18 mouse cellular contexts compared by ENCODE assay signal in the genomic region with DNA sequence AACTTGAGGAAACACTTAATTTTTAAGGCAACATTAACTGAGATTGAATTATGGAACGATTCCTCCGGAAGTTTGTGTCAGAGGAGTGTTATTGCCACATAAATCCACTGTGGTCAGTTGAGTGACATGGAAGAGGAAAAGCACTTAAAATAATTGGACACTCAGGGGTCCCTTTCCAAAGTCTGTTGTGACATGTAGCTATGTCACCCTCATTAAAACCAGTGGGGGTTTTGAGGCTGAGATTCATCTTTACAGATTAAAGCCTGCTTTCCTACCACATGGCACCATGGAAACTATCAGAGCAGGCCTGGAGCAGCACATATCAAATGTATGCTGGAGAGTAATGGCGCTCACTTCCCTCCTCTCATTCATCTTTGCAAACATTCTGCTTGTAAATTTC. TPM values are rescaled to one million over a fixed set of nuclear protein-coding genes. Genes with fewer than 3 reads are reported as not detected.
DNase-seq lines count a peak whose midpoint lies in the region; ATAC-seq lines count a peak whose summit lies in the region.
"Had no signal": no experiment of that assay in that cellular context is flagged by ENCODE, and none has a peak within 500 bp of the region (broad histone marks: within the 10 kb centered on the region; RNA-seq: fewer than 3 reads in every experiment).

No protein-coding gene starts in this region.

- no peak overlapping the region for H3K4me3 ChIP-seq in forebrain, embryonic 11.5 days (ENCODE audit: low read depth, low read length)
- H3K4me3 ChIP-seq in forebrain, embryonic 16.5 days (replicated peaks; ENCODE audit: low read length) = no peak overlapping the region
- H3K4me3 ChIP-seq in forebrain, embryonic 14.5 days (ENCODE audit: low read depth, low read length) = no peak overlapping the region
- no peak overlapping the region for H3K4me3 ChIP-seq in limb, embryonic 10.5 days
- H3K4me3 ChIP-seq: embryonic facial prominence, embryonic 13.5 days; hindbrain, embryonic 12.5 days; layer of hippocampus, adult 2 months; left cerebral cortex, adult 2 months; liver, embryonic 15.5 days; stomach, embryonic 15.5 days had no signal

- no peaks in the 10 kb centered on the region for H3K36me3 ChIP-seq in forebrain, embryonic 11.5 days (ENCODE audit: control insufficient read depth, insufficient read depth, low read length)
- H3K36me3 ChIP-seq in forebrain, embryonic 16.5 days (ENCODE audit: control insufficient read depth, insufficient read depth) = no peaks in the 10 kb centered on the region
- no peaks in the 10 kb centered on the region for H3K36me3 ChIP-seq in forebrain, embryonic 14.5 days (ENCODE audit: control insufficient read depth, insufficient read depth, low read length)
- H3K36me3 ChIP-seq in limb, embryonic 10.5 days = no peaks in the 10 kb centered on the region
- H3K36me3 ChIP-seq: embryonic facial prominence, embryonic 13.5 days; hindbrain, embryonic 12.5 days; liver, embryonic 15.5 days; stomach, embryonic 15.5 days had no signal

- no peak overlapping the region for H3K27ac ChIP-seq in forebrain, embryonic 11.5 days (ENCODE audit: low read depth, low read length)
- no peak overlapping the region for H3K27ac ChIP-seq in forebrain, embryonic 16.5 days (ENCODE audit: low read length)
- H3K27ac ChIP-seq in forebrain, embryonic 14.5 days (ENCODE audit: low read depth, low read length) = no peak overlapping the region
- H3K27ac ChIP-seq in limb, embryonic 10.5 days = peak overlapping the region; percentile 56
- H3K27ac ChIP-seq: embryonic facial prominence, embryonic 13.5 days; hindbrain, embryonic 12.5 days; layer of hippocampus, adult 2 months; left cerebral cortex, adult 2 months; liver, embryonic 15.5 days; stomach, embryonic 15.5 days had no signal

- H3K9ac ChIP-seq in forebrain, embryonic 11.5 days (ENCODE audit: low read length) = no peak overlapping the region
- H3K9ac ChIP-seq in forebrain, embryonic 16.5 days (replicated peaks; ENCODE audit: low read depth, low read length) = no peak overlapping the region
- no peak overlapping the region for H3K9ac ChIP-seq in forebrain, embryonic 14.5 days (ENCODE audit: low read length)
- H3K9ac ChIP-seq: embryonic facial prominence, embryonic 13.5 days; hindbrain, embryonic 12.5 days; liver, embryonic 15.5 days; stomach, embryonic 15.5 days had no signal

- peak; percentile 33; the same call in 1 of the 2 replicates for ATAC-seq in forebrain, embryonic 11.5 days (replicated peaks; ENCODE audit: low FRiP score)
- ATAC-seq in forebrain, embryonic 16.5 days = no peak
- peak; percentile 48; the same call in 1 of the 2 replicates for ATAC-seq in forebrain, embryonic 14.5 days

- 80% methylated on average over 3 of the region's 3 CpGs for WGBS in forebrain, embryonic 11.5 days
- 66% methylated on average over 3 of the region's 3 CpGs for WGBS in forebrain, embryonic 16.5 days
- 66% methylated on average over 3 of the region's 3 CpGs for WGBS in forebrain, embryonic 14.5 days
- WGBS in limb, embryonic 10.5 days = 21% methylated on average over 3 of the region's 3 CpGs

- H3K9me3 ChIP-seq in forebrain, embryonic 11.5 days (ENCODE audit: control insufficient read depth, low read length) = no peaks in the 10 kb centered on the region
- H3K9me3 ChIP-seq in forebrain, embryonic 16.5 days (ENCODE audit: control insufficient read depth, low read length) = no peaks in the 10 kb centered on the region
- no peaks in the 10 kb centered on the region for H3K9me3 ChIP-seq in forebrain, embryonic 14.5 days (replicated peaks; ENCODE audit: control insufficient read depth, low read length)
- no peaks in the 10 kb centered on the region for H3K9me3 ChIP-seq in limb, embryonic 10.5 days (replicated peaks)
- H3K9me3 ChIP-seq: embryonic facial prominence, embryonic 13.5 days; hindbrain, embryonic 12.5 days; liver, embryonic 15.5 days; stomach, embryonic 15.5 days had no signal

- no peak for DNase-seq in forebrain, embryonic 11.5 days (ENCODE audit: low spot score)
- peak; percentile 7 for DNase-seq in kidney, postnatal 10 days
- no peak for DNase-seq in kidney, postnatal 36 days
- DNase-seq in forebrain, embryonic 14.5 days (ENCODE audit: low spot score) = peak; percentile 25
- DNase-seq in limb, embryonic 10.5 days (ENCODE audit: low spot score) = peak; percentile 37
- DNase-seq in c-Kit-positive CD71-positive TER-119-positive erythroid progenitor cells, embryonic 14.5 days (ENCODE audit: low spot score) = no peak
- DNase-seq in urinary bladder, adult 2 months (ENCODE audit: low spot score) = no peak
- DNase-seq: cerebellum, adult 11 months; cerebellum, postnatal 14 days; thymus, adult 2 months had no signal

- H3K4me1 ChIP-seq in forebrain, embryonic 11.5 days (replicated peaks; ENCODE audit: control insufficient read depth, insufficient read depth, low read length) = no peaks in the 10 kb centered on the region
- H3K4me1 ChIP-seq in forebrain, embryonic 16.5 days (replicated peaks; ENCODE audit: control insufficient read depth, insufficient read depth, low read length) = no peaks in the 10 kb centered on the region
- H3K4me1 ChIP-seq in forebrain, embryonic 14.5 days (ENCODE audit: control insufficient read depth, insufficient read depth, low read length) = no peaks in the 10 kb centered on the region
- H3K4me1 ChIP-seq in limb, embryonic 10.5 days = peaks cover 22% of the 10 kb centered on the region
- H3K4me1 ChIP-seq: embryonic facial prominence, embryonic 13.5 days; hindbrain, embryonic 12.5 days; liver, embryonic 15.5 days; stomach, embryonic 15.5 days had no signal

- no peaks in the 10 kb centered on the region for H3K27me3 ChIP-seq in forebrain, embryonic 11.5 days (ENCODE audit: control insufficient read depth, insufficient read depth, low read length)
- no peaks in the 10 kb centered on the region for H3K27me3 ChIP-seq in forebrain, embryonic 16.5 days (replicated peaks; ENCODE audit: control insufficient read depth, insufficient read depth, low read length)
- H3K27me3 ChIP-seq in forebrain, embryonic 14.5 days (replicated peaks; ENCODE audit: control insufficient read depth, insufficient read depth, low read length) = no peaks in the 10 kb centered on the region
- no peaks in the 10 kb centered on the region for H3K27me3 ChIP-seq in limb, embryonic 10.5 days (ENCODE audit: low read depth, poor library complexity, severe bottlenecking)
- H3K27me3 ChIP-seq: CH12.LX; embryonic facial prominence, embryonic 13.5 days; hindbrain, embryonic 12.5 days; liver, embryonic 15.5 days; stomach, embryonic 15.5 days had no signal

- no peak overlapping the region for H3K4me2 ChIP-seq in forebrain, embryonic 11.5 days (ENCODE audit: low read depth, low read length, severe bottlenecking)
- H3K4me2 ChIP-seq in forebrain, embryonic 16.5 days (ENCODE audit: low read length) = no peak overlapping the region
- H3K4me2 ChIP-seq in forebrain, embryonic 14.5 days (ENCODE audit: low read length) = no peak overlapping the region
- H3K4me2 ChIP-seq: embryonic facial prominence, embryonic 13.5 days; hindbrain, embryonic 12.5 days; liver, embryonic 15.5 days; stomach, embryonic 15.5 days had no signal

RNA-seq across cellular contexts. Expression of gene Agmo, which starts 31.2 kb away (rescaled TPM):
- polyA plus RNA-seq in forebrain, embryonic 11.5 days (2014; fragmentation: Nextera tagmentation; extraction: Ambion mirVana) = 0.37 TPM in 2 replicates
- 0.23 and 0.75 TPM in 2 replicates for polyA plus RNA-seq in forebrain, embryonic 16.5 days (2015; fragmentation: Nextera tagmentation; extraction: Ambion mirVana)
- polyA plus RNA-seq in forebrain, embryonic 14.5 days (2014; fragmentation: Nextera tagmentation; extraction: Ambion mirVana) = 0.54 and 0.62 TPM in 2 replicates
- 0.14 and 0.15 TPM in 2 replicates for polyA plus RNA-seq in limb, embryonic 10.5 days (2016; fragmentation: Nextera tagmentation; extraction: Ambion mirVana)
- polyA plus RNA-seq in urinary bladder, adult 2 months (2012; rRNA removed) = 8.1 and 9.8 TPM in 2 replicates

Comparison
In these comparisons a context has a peak if more than half of its experiments do, and no peak if none do; other contexts are left out.
1. DNase-seq: peak in kidney, postnatal 10 days (single experiment), forebrain, embryonic 14.5 days (single experiment) and limb, embryonic 10.5 days (single experiment); none in forebrain, embryonic 11.5 days (single experiment), kidney, postnatal 36 days (0 of 2), c-Kit-positive CD71-positive TER-119-positive erythroid progenitor cells, embryonic 14.5 days (single experiment) and urinary bladder, adult 2 months (single experiment).